Mouse (Mus musculus) kidney, embryonic 16.5 days (tissue): ENCODE results near the gene Lingo1. TPM values are rescaled to one million over a fixed set of nuclear protein-coding genes. Genes with fewer than 3 reads are reported as not detected.
A peak's percentile ranks its signal among the peaks of the same experiment; 100 is the strongest.

Experiments used
- ATAC-seq: fragments of 200-750 bp; cut with Nextera tagmentation; 2 replicates; pipeline ENCODE4 v1.8.0; 2017; ENCODE audit warnings: moderate TSS enrichment; ENCODE audit not compliant: low FRiP score, low TSS enrichment
- H3K27ac ChIP-seq: fragments of 300-500 bp; sonication (generic); 2 replicates; pipeline ENCODE4 v1.5.1; 2014; ENCODE audit warnings: low read length
- H3K27me3 ChIP-seq: fragments of 300-500 bp; sonication (generic); 2 replicates; pipeline ENCODE4 v1.6.1; 2014; ENCODE audit warnings: low read length, control low read depth, mixed read lengths; ENCODE audit not compliant: insufficient read depth
- H3K36me3 ChIP-seq: fragments of 300-500 bp; sonication (generic); 2 replicates; pipeline ENCODE4 v1.6.1; 2014; ENCODE audit warnings: low read length, control low read depth, mixed read lengths; ENCODE audit not compliant: insufficient read depth
- H3K4me1 ChIP-seq: fragments of 300-500 bp; sonication (generic); 2 replicates; pipeline ENCODE4 v1.6.1; 2014; ENCODE audit warnings: low read length, control low read depth, mixed read lengths; ENCODE audit not compliant: insufficient read depth
- H3K4me2 ChIP-seq: fragments of 300-500 bp; sonication (generic); replicated peaks from 2 replicates; pipeline ENCODE4 v1.6.1; 2014; ENCODE audit warnings: low read depth, low read length
- H3K4me3 ChIP-seq: fragments of 300-500 bp; sonication (generic); 2 replicates; pipeline ENCODE4 v1.5.1; 2014; ENCODE audit warnings: mild to moderate bottlenecking, low read length
- H3K9ac ChIP-seq: fragments of 300-500 bp; sonication (generic); replicated peaks from 2 replicates; pipeline ENCODE4 v1.6.1; 2014; ENCODE audit warnings: low read length
- H3K9me3 ChIP-seq: fragments of 300-500 bp; sonication (generic); 2 replicates; pipeline ENCODE4 v1.6.1; 2016; ENCODE audit warnings: low read length, control low read depth
- WGBS: fragments of 180-500 bp; shearing (Covaris S2); extraction: QIAGEN DNeasy Blood & Tissue Kit; methylation state at CpG from one replicate; pipeline ENCODE4 v1.1.7; 2014; 5-methylcytosine and 5-hydroxymethylcytosine counted together
- polyA plus RNA-seq: library from polyadenylated mRNA; unstranded; fragments of >200 nt; fragmentation: Nextera tagmentation; extraction: Ambion mirVana; gene quantifications from 2 replicates; pipeline ENCODE4 v1.2.1, GENCODE M21; 2015

The Lingo1 gene
- polyA plus RNA-seq, 1 experiment from 2014 or later: 3.2 TPM

- Histone ChIP-seq H3K27me3 (no peaks in the 10 kb centered on the region), H3K4me3 (no peak overlapping the region), H3K9me3 (no peaks in the 10 kb centered on the region), H3K9ac (peak overlapping the region; percentile 46; the same call in 1 of the 2 replicates), H3K4me2 (no peak overlapping the region), H3K36me3 (no peaks in the 10 kb centered on the region), H3K4me1 (peaks cover 20% of the 10 kb centered on the region), H3K27ac (peak overlapping the region; percentile 66)
- ATAC-seq: peak; percentile 64
- 62% methylated on average over 1 of the region's 1 CpGs for WGBS
These were observed 109.2 kb downstream of the Lingo1 start for GRCm38 (mm10) chr9:56687145-56687477.

GRCm38 (mm10) chr9:56686339-56687144 is 109.7 kb downstream of the Lingo1 start:
- no peaks in the 10 kb centered on the region for H3K36me3 ChIP-seq
- H3K4me1 ChIP-seq: peaks cover 20% of the 10 kb centered on the region
- no peak overlapping the region for H3K4me2 ChIP-seq
- H3K27ac ChIP-seq: peak overlapping the region; percentile 66
- H3K27me3 ChIP-seq: no peaks in the 10 kb centered on the region
- peak; percentile 80 for ATAC-seq
- no peaks in the 10 kb centered on the region for H3K9me3 ChIP-seq
- H3K9ac ChIP-seq: peak overlapping the region; percentile 46
- 40% methylated on average over 14 of the region's 14 CpGs for WGBS
- no peak overlapping the region for H3K4me3 ChIP-seq

- ATAC-seq: no peak
- Histone ChIP-seq H3K4me3 (no peak overlapping the region), H3K36me3 (no peaks in the 10 kb centered on the region), H3K9ac (no peak overlapping the region), H3K9me3 (0 out of 2 replicates have a peak, but pooled peaks cover 5% of the 10 kb centered on the region), H3K27ac (no peak overlapping the region), H3K4me2 (no peak overlapping the region), H3K27me3 (no peaks in the 10 kb centered on the region), H3K4me1 (peaks cover 16% of the 10 kb centered on the region)
- 48% methylated on average over 4 of the region's 4 CpGs for WGBS
These were observed 113.4 kb downstream of the Lingo1 start for GRCm38 (mm10) chr9:56682826-56683225.

GRCm38 (mm10) chr9:56681950-56682349 is 114.3 kb downstream of the Lingo1 start:
- Histone ChIP-seq H3K4me3 (no peak overlapping the region), H3K4me1 (peaks cover 9% of the 10 kb centered on the region), H3K4me2 (no peak overlapping the region), H3K9ac (no peak overlapping the region), H3K27me3 (no peaks in the 10 kb centered on the region), H3K9me3 (0 out of 2 replicates have a peak, but pooled peaks cover 5% of the 10 kb centered on the region), H3K36me3 (no peaks in the 10 kb centered on the region), H3K27ac (no peak overlapping the region)
- WGBS: 73% methylated on average over 7 of the region's 7 CpGs
- ATAC-seq: no peak

- H3K4me2 ChIP-seq: no peak overlapping the region
- H3K36me3 ChIP-seq: no peaks in the 10 kb centered on the region
- no peaks in the 10 kb centered on the region for H3K4me1 ChIP-seq
- 57% methylated on average over 22 of the region's 22 CpGs for WGBS
- H3K27ac ChIP-seq: no peak overlapping the region
- H3K9ac ChIP-seq: no peak overlapping the region
- no peaks in the 10 kb centered on the region for H3K27me3 ChIP-seq
- 0 out of 2 replicates have a peak, but pooled peaks cover 5% of the 10 kb centered on the region for H3K9me3 ChIP-seq
- 0 out of 2 replicates have a peak, but pooled peaks have one; percentile 55 for ATAC-seq
- no peak overlapping the region for H3K4me3 ChIP-seq
These were observed 117.2 kb downstream of the Lingo1 start for GRCm38 (mm10) chr9:56678929-56679681.

GRCm38 (mm10) chr9:56675696-56676095 is 120.6 kb downstream of the Lingo1 start:
- Histone ChIP-seq H3K9ac (no peak overlapping the region), H3K4me2 (no peak overlapping the region), H3K27me3 (no peaks in the 10 kb centered on the region), H3K36me3 (no peaks in the 10 kb centered on the region), H3K4me3 (no peak overlapping the region), H3K4me1 (no peaks in the 10 kb centered on the region), H3K27ac (no peak overlapping the region), H3K9me3 (0 out of 2 replicates have a peak, but pooled peaks cover 5% of the 10 kb centered on the region)
- 84% methylated on average over 7 of the region's 7 CpGs for WGBS
- no peak for ATAC-seq

GRCm38 (mm10) chr9:56669605-56670221 is 126.6 kb downstream of the Lingo1 start:
- ATAC-seq: no peak
- no peaks in the 10 kb centered on the region for H3K9me3 ChIP-seq
- H3K4me2 ChIP-seq: no peak overlapping the region
- no peaks in the 10 kb centered on the region for H3K36me3 ChIP-seq
- no peak overlapping the region for H3K27ac ChIP-seq
- H3K4me1 ChIP-seq: no peaks in the 10 kb centered on the region
- H3K4me3 ChIP-seq: no peak overlapping the region
- H3K9ac ChIP-seq: no peak overlapping the region
- H3K27me3 ChIP-seq: no peaks in the 10 kb centered on the region
- WGBS: 37% methylated on average over 11 of the region's 11 CpGs

GRCm38 (mm10) chr9:56664136-56664535 is 132.1 kb downstream of the Lingo1 start:
- Histone ChIP-seq H3K9me3 (no peaks in the 10 kb centered on the region), H3K4me1 (no peaks in the 10 kb centered on the region), H3K27ac (no peak overlapping the region), H3K4me2 (no peak overlapping the region), H3K27me3 (no peaks in the 10 kb centered on the region), H3K4me3 (no peak overlapping the region), H3K9ac (no peak overlapping the region), H3K36me3 (no peaks in the 10 kb centered on the region)
- WGBS: 77% methylated on average over 5 of the region's 5 CpGs
- ATAC-seq: no peak

- Histone ChIP-seq H3K27me3 (no peaks in the 10 kb centered on the region), H3K9ac (no peak overlapping the region), H3K4me2 (no peak overlapping the region), H3K27ac (no peak overlapping the region), H3K9me3 (no peaks in the 10 kb centered on the region), H3K4me3 (no peak overlapping the region), H3K36me3 (no peaks in the 10 kb centered on the region), H3K4me1 (no peaks in the 10 kb centered on the region)
- no peak for ATAC-seq
- WGBS: 92% methylated on average over 7 of the region's 7 CpGs
These were observed 133.3 kb downstream of the Lingo1 start for GRCm38 (mm10) chr9:56662946-56663345.
